Mouse (Mus musculus): ENCODE results near the gene Gm15080.
"Not testable (repeated sequence)": the region's sequence is repeated elsewhere in the genome, so short reads cannot be mapped to it uniquely, and the experiment has no call there.

The Gm15080 gene

DNA sequence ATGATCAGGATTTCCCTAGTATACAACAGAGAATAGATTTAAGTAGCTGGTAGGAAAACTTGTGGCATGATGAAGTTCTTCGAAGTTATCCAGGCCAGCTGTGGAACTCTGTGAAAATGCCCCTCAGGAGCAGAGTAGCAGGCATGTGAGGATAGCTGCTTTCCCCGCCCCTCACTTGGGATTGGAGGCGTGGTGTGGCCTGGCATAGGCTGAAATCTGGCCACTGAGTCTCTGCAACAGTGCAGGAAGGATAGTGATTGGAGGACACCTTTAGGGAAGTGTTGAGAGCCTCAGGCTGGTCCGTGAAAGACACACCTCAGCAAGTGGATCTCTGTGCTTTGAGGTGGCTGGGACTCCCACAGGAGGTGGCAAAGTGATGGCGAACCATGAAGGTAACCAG lies at the start of gene Gm15080:
TSS of gene Gm15080 (plus strand) at position 301 of the 400 bp plus-strand sequence.
- DNase-seq (ENCODE audit: low spot score), result not testable (repeated sequence)

Data from embryo, embryonic 10.5 days (tissue).